ENCODE assay signal across 19 mouse cellular contexts in genomic region chrX:39189417-39189816, GRCm38 (mm10).
DNase-seq lines count a peak whose midpoint lies in the region.
"Had no signal": no experiment of that assay in that cellular context is flagged by ENCODE, and none has a peak within 500 bp of the region (broad histone marks: within the 10 kb centered on the region; RNA-seq: fewer than 3 reads in every experiment).

No protein-coding gene starts in this region.

- no peaks in the 10 kb centered on the region for H3K4me1 ChIP-seq in embryonic facial prominence, embryonic 10.5 days
- H3K4me1 ChIP-seq: forebrain, embryonic 12.5 days; hindbrain, embryonic 13.5 days; lung, embryonic 15.5 days had no signal

- H3K36me3 ChIP-seq in embryonic facial prominence, embryonic 10.5 days (replicated peaks), result no peaks in the 10 kb centered on the region
- H3K36me3 ChIP-seq: forebrain, embryonic 12.5 days; hindbrain, embryonic 13.5 days; lung, embryonic 15.5 days had no signal

- 84% methylated on average over 3 of the region's 3 CpGs for WGBS in embryonic facial prominence, embryonic 10.5 days

- H3K9me3 ChIP-seq in embryonic facial prominence, embryonic 10.5 days, result no peaks in the 10 kb centered on the region
- H3K9me3 ChIP-seq: forebrain, embryonic 12.5 days; hindbrain, embryonic 13.5 days; lung, embryonic 15.5 days had no signal

- peak; percentile 38 for DNase-seq in right cerebral cortex, adult 18-20 months
- DNase-seq in right cerebral cortex, postnatal 4 days, result no peak
- DNase-seq in left cerebral cortex, adult 18-20 months (ENCODE audit: low spot score in 2 of 2), result peak; percentile 3 to 15
- peak; percentile 42 to 62 for DNase-seq in right cerebral cortex, postnatal 10 days (ENCODE audit: low spot score in 2 of 2)
- no peak for DNase-seq in embryonic facial prominence, embryonic 10.5 days (ENCODE audit: low spot score)
- no peak for DNase-seq in gastrocnemius, postnatal 4 days (ENCODE audit: low spot score in 2 of 2)
- no peak for DNase-seq in thymus, postnatal 10 days (ENCODE audit: low spot score in 2 of 2)
- DNase-seq: B cell, adult 2 months; cerebellum, adult 2 months; gastrocnemius, adult 2 months; heart, postnatal 10 days; kidney, adult 8-10 months; kidney, postnatal 14 days; lung, postnatal 4 days; thymus, postnatal 36 days had no signal

- H3K4me3 ChIP-seq in embryonic facial prominence, embryonic 10.5 days, result no peak overlapping the region
- H3K4me3 ChIP-seq: forebrain, embryonic 12.5 days; gastrocnemius, adult 2 months; hindbrain, embryonic 13.5 days; lung, embryonic 15.5 days had no signal

- no peaks in the 10 kb centered on the region for H3K27me3 ChIP-seq in embryonic facial prominence, embryonic 10.5 days (replicated peaks; ENCODE audit: low read depth, poor library complexity, severe bottlenecking)
- H3K27me3 ChIP-seq: forebrain, embryonic 12.5 days; hindbrain, embryonic 13.5 days; lung, embryonic 15.5 days had no signal

- no peak overlapping the region for H3K27ac ChIP-seq in embryonic facial prominence, embryonic 10.5 days (replicated peaks)
- H3K27ac ChIP-seq: forebrain, embryonic 12.5 days; gastrocnemius, adult 2 months; hindbrain, embryonic 13.5 days; liver, embryonic 14.5 days; lung, embryonic 15.5 days had no signal

Comparison
In these comparisons a context has a peak if more than half of its experiments do, and no peak if none do; other contexts are left out.
1. DNase-seq: peak in right cerebral cortex, adult 18-20 months (single experiment), left cerebral cortex, adult 18-20 months (2 of 2) and right cerebral cortex, postnatal 10 days (2 of 2); none in right cerebral cortex, postnatal 4 days (single experiment), embryonic facial prominence, embryonic 10.5 days (single experiment), gastrocnemius, postnatal 4 days (0 of 2) and thymus, postnatal 10 days (0 of 2).